Mouse (Mus musculus) CH12.LX (cell line): ENCODE measurements around the gene Fgf22.

ENCODE experiments used
- BHLHE40 ChIP-seq: IDR thresholded peaks from 2 replicates; pipeline ENCODE4 v1.6.1; 2011; ENCODE audit warnings: mild to moderate bottlenecking, low read depth, low read length, improper control_type of control experiment
- CTCF ChIP-seq, 2 experiments: IDR thresholded peaks in 1 of 2; conservative IDR thresholded peaks in 1 of 2; 2 replicates each; pipeline ENCODE4 v1.5.1; 2011 to 2012; ENCODE audit warnings: low read depth in 2 of 2, low read length in 2 of 2, improper control_type of control experiment in 1 of 2, inconsistent platforms in 1 of 2, mild to moderate bottlenecking in 1 of 2, moderate library complexity in 1 of 2
- ELF1 ChIP-seq: IDR thresholded peaks from 2 replicates; pipeline ENCODE4 v1.6.1; 2014; ENCODE audit warnings: low read depth, mild to moderate bottlenecking, inconsistent platforms, low read length, improper control_type of control experiment
- EP300 ChIP-seq: IDR thresholded peaks from 2 replicates; pipeline ENCODE4 v1.6.1; 2011; ENCODE audit warnings: low read length, improper control_type of control experiment
- ETS1 ChIP-seq: conservative IDR thresholded peaks from 2 replicates; pipeline ENCODE4 v1.6.1; 2012; ENCODE audit warnings: low read depth, mild to moderate bottlenecking, inconsistent platforms, low read length, improper control_type of control experiment, moderate library complexity
- JUND ChIP-seq: conservative IDR thresholded peaks from 2 replicates; pipeline ENCODE4 v1.6.1; 2011; ENCODE audit warnings: low read depth, low read length, improper control_type of control experiment
- MAX ChIP-seq: IDR thresholded peaks from 2 replicates; pipeline ENCODE4 v1.6.1; 2011; ENCODE audit warnings: low read length, improper control_type of control experiment
- POLR2A ChIP-seq: IDR thresholded peaks from 2 replicates; pipeline ENCODE4 v1.6.1; 2011; ENCODE audit warnings: low read depth, mild to moderate bottlenecking, improper control_type of control experiment, low read length
- RCOR1 ChIP-seq: conservative IDR thresholded peaks from 2 replicates; pipeline ENCODE4 v1.6.1; 2012; ENCODE audit warnings: low read depth, mild to moderate bottlenecking, inconsistent platforms, low read length, improper control_type of control experiment
- UBTF ChIP-seq: IDR thresholded peaks from 2 replicates; pipeline ENCODE4 v1.6.1; 2012; ENCODE audit warnings: low read depth, mild to moderate bottlenecking, inconsistent platforms, low read length, improper control_type of control experiment, moderate library complexity
- USF1 ChIP-seq: IDR thresholded peaks from 2 replicates; pipeline ENCODE4 v1.6.1; 2014; ENCODE audit warnings: low read depth, mild to moderate bottlenecking, inconsistent platforms, low read length, improper control_type of control experiment

- no peak for TF ChIP-seq CTCF (conservative IDR thresholded peaks at IDR 0.05 in 1 of 2, IDR thresholded peaks at IDR 0.05 in 1 of 2; ENCODE audit: low read depth in 2 of 2, low read length in 2 of 2)
- no peak for TF ChIP-seq UBTF
- no peak for TF ChIP-seq EP300
- TF ChIP-seq MAX, result no peak
- TF ChIP-seq BHLHE40, result no peak
- no peak for TF ChIP-seq ELF1
- TF ChIP-seq ETS1, result no peak
- no peak for TF ChIP-seq POLR2A
- no peak for TF ChIP-seq JUND
- no peak for TF ChIP-seq USF1
- TF ChIP-seq RCOR1, result no peak
These were observed 31.8 kb upstream of the Fgf22 start for GRCm38 (mm10) chr10:79723047-79723446.
